ENCODE assay signal across 15 mouse cellular contexts in genomic region chr17:89766229-89766875, GRCm38 (mm10).
DNase-seq lines count a peak whose midpoint lies in the region; ATAC-seq lines count a peak whose summit lies in the region.
"Had no signal": no experiment of that assay in that cellular context is flagged by ENCODE, and none has a peak within 500 bp of the region (broad histone marks: within the 10 kb centered on the region; RNA-seq: fewer than 3 reads in every experiment).

No protein-coding gene starts in this region.

- no peaks in the 10 kb centered on the region for H3K36me3 ChIP-seq in limb, embryonic 13.5 days
- no peaks in the 10 kb centered on the region for H3K36me3 ChIP-seq in limb, embryonic 10.5 days
- H3K36me3 ChIP-seq in hindbrain, embryonic 10.5 days = no peaks in the 10 kb centered on the region
- H3K36me3 ChIP-seq: forebrain, embryonic 10.5 days had no signal

- no peak overlapping the region for H3K9ac ChIP-seq in limb, embryonic 13.5 days

- no peak overlapping the region for H3K4me2 ChIP-seq in limb, embryonic 13.5 days (replicated peaks)
- H3K4me2 ChIP-seq: liver, embryonic 11.5 days had no signal

- H3K4me3 ChIP-seq in limb, embryonic 13.5 days = no peak overlapping the region
- no peak overlapping the region for H3K4me3 ChIP-seq in limb, embryonic 10.5 days
- H3K4me3 ChIP-seq in hindbrain, embryonic 10.5 days = no peak overlapping the region
- H3K4me3 ChIP-seq: forebrain, embryonic 10.5 days; left cerebral cortex, adult 2 months had no signal

- no peaks in the 10 kb centered on the region for H3K9me3 ChIP-seq in limb, embryonic 13.5 days
- H3K9me3 ChIP-seq in limb, embryonic 10.5 days (replicated peaks) = no peaks in the 10 kb centered on the region
- no peaks in the 10 kb centered on the region for H3K9me3 ChIP-seq in hindbrain, embryonic 10.5 days
- H3K9me3 ChIP-seq: forebrain, embryonic 10.5 days had no signal

- H3K27ac ChIP-seq in limb, embryonic 13.5 days = no peak overlapping the region
- no peak overlapping the region for H3K27ac ChIP-seq in limb, embryonic 10.5 days
- H3K27ac ChIP-seq in hindbrain, embryonic 10.5 days = no peak overlapping the region
- H3K27ac ChIP-seq: forebrain, embryonic 10.5 days; hindbrain, postnatal 0 days; left cerebral cortex, adult 2 months had no signal

- H3K27me3 ChIP-seq in limb, embryonic 13.5 days = no peaks in the 10 kb centered on the region
- H3K27me3 ChIP-seq in limb, embryonic 10.5 days (ENCODE audit: low read depth, poor library complexity, severe bottlenecking) = no peaks in the 10 kb centered on the region
- H3K27me3 ChIP-seq in hindbrain, embryonic 10.5 days (ENCODE audit: insufficient read depth, poor library complexity, severe bottlenecking) = no peaks in the 10 kb centered on the region

- WGBS in limb, embryonic 13.5 days = 76% methylated on average over 1 of the region's 1 CpGs
- 92% methylated on average over 1 of the region's 1 CpGs for WGBS in limb, embryonic 10.5 days
- 87% methylated on average over 1 of the region's 1 CpGs for WGBS in hindbrain, embryonic 10.5 days

- peak; percentile 73 for ATAC-seq in limb, embryonic 13.5 days (ENCODE audit: low FRiP score, low read depth)
- ATAC-seq: hindbrain, postnatal 0 days had no signal

- DNase-seq in gastrocnemius, adult 18-20 months (ENCODE audit: low spot score) = peak; percentile 1
- no peak for DNase-seq in gastrocnemius, postnatal 4 days (ENCODE audit: low spot score in 2 of 2)
- DNase-seq in limb, embryonic 10.5 days (ENCODE audit: low spot score) = no peak
- peak; percentile 14 for DNase-seq in gastrocnemius, postnatal 25 days
- peak; percentile 3 for DNase-seq in lung, postnatal 14 days
- no peak for DNase-seq in hindbrain, embryonic 10.5 days (ENCODE audit: low spot score)
- no peak for DNase-seq in cerebellum, adult 9-11 months
- DNase-seq: B cell, adult 2 months; cerebellum, adult 2 months; thymus, adult 18-20 months had no signal

- H3K4me1 ChIP-seq in limb, embryonic 13.5 days = no peaks in the 10 kb centered on the region
- H3K4me1 ChIP-seq in limb, embryonic 10.5 days = no peaks in the 10 kb centered on the region
- no peaks in the 10 kb centered on the region for H3K4me1 ChIP-seq in hindbrain, embryonic 10.5 days (replicated peaks)
- H3K4me1 ChIP-seq: forebrain, embryonic 10.5 days had no signal

Comparison
In these comparisons a context has a peak if more than half of its experiments do, and no peak if none do; other contexts are left out.
1. DNase-seq: peak in gastrocnemius, adult 18-20 months (single experiment), gastrocnemius, postnatal 25 days (single experiment) and lung, postnatal 14 days (single experiment); none in gastrocnemius, postnatal 4 days (0 of 2), limb, embryonic 10.5 days (single experiment), hindbrain, embryonic 10.5 days (single experiment) and cerebellum, adult 9-11 months (single experiment).